Mouse (Mus musculus) erythroblast, embryonic 14.5 days (primary cell): Measurements from ENCODE around the gene Tgm1.

Source experiments
- GATA1 ChIP-seq: IDR thresholded peaks from 2 replicates; pipeline ENCODE4 v1.6.1; 2012; ENCODE audit warnings: low read length, inconsistent platforms, mixed read lengths
- TAL1 ChIP-seq: IDR thresholded peaks from 3 replicates; pipeline ENCODE4 v1.6.1; 2012; ENCODE audit warnings: low read length, inconsistent platforms, mixed read lengths

GRCm38 (mm10) chr14:55677615-55678014 lies 36.1 kb downstream of the Tgm1 start:
- no peak for TF ChIP-seq GATA1
- no peak for TF ChIP-seq TAL1
